Mouse (Mus musculus) urinary bladder, postnatal 4 days (tissue): ENCODE results near the gene Abhd6.
"Not testable (repeated sequence)": the region's sequence is repeated elsewhere in the genome, so short reads cannot be mapped to it uniquely, and the experiment has no call there.

Source experiments
- DNase-seq, 2 experiments: peaks; one replicate each; pipeline ENCODE4 v3.0.0; 2021 to 2022; ENCODE audit warnings: low spot score in 2 of 2

Abhd6 gene

DNA sequence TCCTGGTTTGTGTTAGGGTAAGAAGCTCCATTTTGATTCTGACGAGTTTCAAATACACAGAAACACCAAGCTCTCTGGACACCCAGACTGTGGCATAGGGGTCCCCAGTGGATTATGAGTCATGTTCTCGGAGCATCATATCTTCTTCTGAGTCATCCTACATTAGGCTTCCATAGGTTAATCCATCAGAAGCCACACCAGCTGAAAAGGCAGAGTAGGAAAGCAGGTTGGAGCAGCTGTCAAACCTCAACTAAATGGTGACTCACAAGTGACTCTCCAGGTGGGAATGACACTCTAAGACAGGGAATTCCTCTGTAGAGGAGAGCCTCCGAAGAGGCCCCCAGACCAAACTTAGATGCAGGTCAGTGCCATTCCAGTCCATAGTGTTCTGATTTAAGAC, 3.7 kb upstream of the Abhd6 start:
- no peak for DNase-seq

DNA sequence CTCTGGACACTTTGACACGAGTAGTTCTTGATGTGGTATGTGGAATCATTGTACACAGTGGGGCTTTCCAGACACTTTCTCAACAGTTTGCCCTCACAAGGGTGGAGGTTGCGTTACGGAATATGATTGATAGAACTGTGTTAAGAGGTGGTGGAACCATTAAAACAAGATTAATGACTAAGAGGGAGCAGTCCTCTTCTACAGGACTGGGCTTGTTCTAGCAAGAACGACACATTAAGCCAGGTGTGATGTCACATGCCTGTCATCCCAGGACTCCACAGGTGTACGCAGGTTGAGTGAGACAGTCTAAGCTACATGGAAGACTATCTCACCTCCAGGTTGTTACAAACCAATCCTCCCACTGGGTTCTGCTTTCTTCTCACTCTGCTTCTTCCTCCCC, 3.3 kb upstream of the Abhd6 start:
- no peak for DNase-seq

DNA sequence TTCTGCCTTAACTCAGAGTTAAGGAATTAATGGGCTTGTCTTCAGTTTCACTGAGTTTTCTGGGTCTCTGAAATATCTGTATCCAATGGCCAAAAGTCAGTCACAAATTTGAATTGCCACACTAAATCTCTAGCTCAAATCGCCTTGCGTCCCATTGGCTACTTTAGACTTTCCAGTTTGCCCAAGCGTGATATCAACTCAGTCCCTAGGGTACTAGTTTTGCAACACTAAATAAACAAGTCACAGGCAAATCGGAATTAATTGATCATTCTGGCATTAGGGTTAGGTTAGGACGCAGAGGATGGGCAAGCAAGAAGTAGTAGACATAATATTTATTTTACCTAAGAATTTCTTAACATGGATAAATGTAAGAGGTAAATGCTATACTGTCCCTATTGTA, 2.5 kb upstream of the Abhd6 start:
- DNase-seq: no peak

DNA sequence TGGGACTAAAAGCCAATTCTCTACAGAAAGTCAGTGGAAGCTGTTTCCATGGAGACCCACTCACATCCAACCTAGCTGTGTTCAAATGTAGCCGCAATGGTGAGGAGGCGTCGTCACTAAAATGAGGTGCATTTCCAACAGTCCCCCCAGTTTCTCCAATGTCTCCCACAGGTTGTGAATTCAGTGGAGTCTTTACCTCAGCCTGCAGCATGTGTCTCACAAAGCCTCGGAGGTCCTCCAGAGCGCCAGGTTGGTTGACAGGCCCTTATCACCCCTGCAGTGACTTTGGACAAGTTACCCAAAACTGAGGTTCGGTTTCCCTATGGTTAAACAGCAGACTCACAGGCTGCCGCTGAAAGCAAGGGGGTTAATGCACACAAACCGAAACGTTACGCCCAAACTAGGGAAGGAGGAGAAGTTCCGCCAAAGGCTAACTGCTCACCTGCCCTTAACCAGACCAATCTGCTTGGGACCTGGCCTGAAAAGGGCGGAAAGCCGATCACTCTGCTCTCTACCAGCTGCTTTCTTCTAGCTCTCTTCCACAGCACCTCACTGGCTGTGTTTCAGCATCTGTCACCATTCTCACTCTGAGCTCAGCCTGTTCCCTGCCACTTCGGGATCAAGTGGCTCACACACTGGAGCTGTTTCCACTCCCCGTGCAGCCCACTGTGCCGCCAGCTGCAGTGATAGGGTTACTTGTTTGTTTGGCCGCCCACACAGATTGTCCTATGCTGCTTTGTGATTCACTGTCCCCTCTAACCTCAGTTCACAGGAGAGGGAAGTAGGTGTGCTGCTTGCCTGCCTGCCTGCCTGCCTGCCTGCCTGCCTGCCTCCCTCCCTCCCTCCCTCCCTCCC, 1.6 kb upstream of the Abhd6 start:
- DNase-seq: no peak

DNA sequence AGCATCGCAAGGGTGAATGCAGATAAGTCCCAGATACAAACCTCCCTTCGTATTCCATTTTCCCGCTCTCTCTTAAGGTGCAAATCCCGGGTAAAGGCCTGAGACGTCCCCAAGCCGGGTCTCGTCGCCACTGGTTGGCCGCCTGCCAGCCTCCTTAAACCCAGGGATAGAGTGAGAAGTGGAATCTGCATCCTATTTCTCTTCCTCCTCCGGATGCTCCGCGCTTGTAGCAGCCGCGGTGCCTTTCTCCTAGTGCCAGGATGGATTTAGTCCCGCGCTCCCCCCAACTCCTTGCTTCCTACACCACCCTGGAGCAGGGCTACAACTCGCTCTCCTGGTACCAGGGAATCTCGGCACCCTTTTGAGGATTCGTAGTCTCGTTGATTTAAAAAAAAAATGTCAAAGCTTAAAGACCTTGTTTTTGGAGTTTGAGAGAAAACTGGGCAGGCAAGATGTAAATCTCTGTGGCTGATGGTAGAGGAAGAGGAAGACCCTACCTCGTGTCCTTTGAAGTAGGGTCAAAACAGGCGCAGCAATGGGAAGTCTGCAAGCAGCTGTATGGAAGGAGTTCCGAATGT, 480 bp downstream of the Abhd6 start:
- DNase-seq: peak in 1 of 2 experiments; percentile 64

DNA sequence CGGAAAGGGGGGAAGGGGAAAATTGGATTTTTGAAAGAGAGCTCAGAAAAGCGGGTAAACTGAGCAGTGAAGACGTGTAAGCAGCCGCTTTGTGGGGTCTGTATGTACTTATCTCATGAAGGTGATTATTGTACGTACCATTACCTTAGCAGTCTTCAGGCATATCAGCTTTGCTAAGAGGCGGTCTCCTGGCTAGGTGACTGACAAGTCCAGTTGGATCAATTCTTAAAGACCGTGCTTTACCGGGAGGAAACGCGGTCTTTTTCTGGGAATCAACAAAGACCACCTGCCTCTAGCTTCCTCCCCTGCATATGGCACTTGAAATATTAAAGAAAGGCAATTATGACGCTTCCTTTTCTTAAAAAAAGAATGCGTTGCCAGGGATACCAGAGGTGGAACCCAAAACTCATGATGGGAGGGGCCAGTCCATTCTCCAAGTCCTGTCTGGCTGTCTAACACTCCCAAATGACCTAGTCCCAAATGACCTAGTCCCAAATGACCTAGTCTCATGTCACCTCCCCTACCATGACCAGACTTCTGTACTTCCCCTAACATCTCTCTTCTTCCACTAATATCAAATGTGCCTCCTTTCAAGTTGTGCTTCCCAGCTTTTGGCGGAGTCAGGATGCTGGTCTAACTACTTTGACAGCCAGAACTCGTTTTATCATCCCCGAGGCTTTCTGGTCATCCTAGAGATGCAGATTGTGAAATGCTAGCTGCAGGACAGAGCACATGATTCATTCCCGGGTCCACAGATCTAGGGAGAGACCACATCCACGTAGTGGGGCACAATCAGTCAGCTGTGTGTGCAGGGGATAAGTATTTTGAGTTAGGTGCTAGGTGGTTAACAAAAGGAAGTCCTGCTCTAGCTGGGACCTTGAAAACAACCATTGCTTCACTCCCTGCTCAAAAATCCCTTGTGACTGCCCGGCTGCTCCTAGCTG, 1.3 kb downstream of the Abhd6 start:
- DNase-seq: no peak

DNA sequence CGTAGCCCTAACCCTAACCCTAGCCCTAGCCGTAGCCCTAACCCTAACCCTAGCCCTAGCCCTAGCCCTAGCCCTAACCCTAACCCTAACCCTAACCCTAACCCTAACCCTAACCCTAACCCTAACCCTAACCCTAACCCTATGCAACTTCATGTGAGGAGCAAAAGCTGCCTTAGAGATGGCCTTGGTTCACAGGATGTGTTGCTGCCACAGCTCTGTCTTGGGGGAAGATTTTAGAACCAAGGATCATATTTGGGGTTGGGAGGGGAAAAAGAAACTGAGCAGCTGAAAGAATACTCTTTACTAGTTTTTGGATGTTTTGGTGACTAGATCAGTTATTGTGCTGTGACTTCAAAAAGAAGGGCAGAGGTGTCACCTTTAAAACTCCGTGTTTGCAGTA, 3.4 kb downstream of the Abhd6 start:
- DNase-seq: not testable (repeated sequence)

DNA sequence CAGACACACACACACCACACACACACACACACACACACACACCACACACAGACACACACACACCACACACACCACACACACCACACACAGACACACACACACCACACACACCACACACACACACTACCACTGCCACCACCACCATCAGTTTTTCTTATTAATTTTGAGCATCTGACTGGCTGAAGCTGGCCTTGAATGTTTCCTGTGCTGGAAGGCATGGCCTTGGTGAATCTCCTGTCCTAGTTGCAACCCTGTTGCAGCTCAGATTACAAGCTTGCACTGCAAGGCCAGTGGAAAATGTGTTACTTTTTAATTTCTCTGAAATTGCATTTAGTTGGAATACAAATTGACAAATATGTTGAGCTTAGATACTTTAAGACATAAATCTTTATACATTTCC, 4.4 kb downstream of the Abhd6 start:
- no peak for DNase-seq

DNA sequence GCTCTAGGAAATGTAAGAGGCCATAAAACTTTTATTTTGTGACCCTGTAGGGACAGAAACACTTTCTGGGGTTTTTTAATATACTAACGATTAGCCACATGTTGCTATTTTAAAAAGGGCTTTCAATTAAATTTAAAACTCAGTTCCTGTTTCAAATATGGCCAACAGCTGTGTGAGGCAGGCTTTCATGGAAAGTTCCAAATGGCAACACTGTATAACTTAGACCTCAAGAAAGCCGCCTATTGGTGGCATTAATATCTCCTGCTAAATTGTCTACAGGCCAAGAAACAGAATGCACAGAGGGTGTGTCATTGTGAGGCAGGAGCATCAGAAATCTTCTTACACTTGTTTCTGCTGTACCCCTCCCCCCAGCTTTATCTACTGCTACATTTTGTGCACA, 4.8 kb downstream of the Abhd6 start:
- DNase-seq: no peak

DNA sequence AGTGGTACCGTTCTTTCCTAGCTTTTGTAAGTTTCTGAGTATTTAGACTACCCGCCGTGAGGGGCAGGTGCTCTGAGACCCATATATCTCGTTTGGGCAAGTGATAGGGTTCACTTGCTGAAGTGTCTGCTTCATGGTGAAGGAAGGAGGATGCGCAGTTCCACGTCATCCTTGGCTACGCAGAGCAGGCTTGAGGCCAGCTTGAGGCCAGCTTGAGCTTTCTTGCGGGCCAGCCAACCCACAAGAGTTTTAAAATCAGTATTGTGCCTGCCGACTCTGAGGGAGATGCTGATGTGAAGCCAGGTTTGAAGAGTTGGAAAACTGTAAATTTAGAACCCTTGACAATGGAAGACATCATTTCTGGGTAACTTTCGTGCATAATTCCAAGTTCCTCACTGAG, 5.2 kb downstream of the Abhd6 start:
- DNase-seq: no peak

DNA sequence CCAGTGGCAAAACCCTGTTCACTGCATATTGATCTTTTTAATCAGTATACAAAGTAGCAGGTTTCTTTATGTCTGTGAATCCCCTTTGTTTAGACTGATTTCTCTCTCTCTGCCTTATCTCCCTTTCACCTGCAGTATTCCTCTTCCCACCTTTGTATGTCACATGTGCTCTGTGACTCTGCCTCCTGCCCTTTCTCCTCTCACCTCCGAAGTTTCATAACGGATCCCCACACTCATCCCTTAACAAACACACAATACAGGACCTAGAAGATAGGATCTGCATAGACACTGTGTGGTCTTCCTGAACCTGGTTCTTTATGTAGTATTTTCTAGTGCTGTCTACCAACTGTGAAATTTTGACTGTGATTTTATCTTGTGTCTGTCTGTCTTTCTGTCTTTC, 8.6 kb downstream of the Abhd6 start:
- DNase-seq: no peak

DNA sequence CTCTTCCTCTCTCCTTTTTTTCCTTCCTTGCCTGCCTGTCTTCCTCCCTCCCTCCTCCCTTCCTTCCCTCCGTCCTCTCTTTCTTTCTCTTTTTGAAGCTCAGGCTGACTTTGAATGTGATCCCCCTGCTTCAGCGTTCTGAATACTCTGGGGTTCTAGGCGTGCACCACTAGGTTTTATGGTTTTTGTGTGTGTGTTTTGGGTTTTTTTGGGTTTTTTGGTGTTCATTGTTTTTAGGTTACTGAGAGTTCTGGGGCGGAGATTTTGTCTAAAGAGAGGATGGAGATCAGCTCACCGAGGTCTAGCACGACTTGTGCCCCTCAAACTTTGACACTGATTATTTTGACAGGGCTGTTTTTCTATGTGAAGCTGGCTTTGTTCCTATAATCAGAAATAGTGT, 9.2 kb downstream of the Abhd6 start:
- DNase-seq: no peak

DNA sequence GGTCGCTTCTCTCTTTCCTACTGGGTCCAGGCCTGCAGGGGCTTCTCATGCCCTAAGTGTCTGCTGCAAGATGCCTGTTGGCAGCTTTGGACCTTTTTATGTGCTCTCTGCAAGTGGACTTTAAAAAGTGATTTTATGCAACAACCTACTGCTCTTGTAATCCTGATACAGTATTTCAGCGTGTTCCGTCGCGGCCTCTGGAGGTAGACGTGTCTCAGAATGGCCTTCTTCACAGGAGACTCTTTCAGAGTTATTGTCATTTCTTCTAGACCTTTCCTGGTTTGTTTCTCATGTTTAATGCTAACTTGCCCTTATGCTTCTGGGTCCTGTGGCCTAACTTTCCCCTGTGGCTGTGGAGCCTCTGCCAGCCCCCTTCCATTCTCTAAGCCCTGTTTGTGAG, 13.1 kb downstream of the Abhd6 start:
- no peak for DNase-seq

DNA sequence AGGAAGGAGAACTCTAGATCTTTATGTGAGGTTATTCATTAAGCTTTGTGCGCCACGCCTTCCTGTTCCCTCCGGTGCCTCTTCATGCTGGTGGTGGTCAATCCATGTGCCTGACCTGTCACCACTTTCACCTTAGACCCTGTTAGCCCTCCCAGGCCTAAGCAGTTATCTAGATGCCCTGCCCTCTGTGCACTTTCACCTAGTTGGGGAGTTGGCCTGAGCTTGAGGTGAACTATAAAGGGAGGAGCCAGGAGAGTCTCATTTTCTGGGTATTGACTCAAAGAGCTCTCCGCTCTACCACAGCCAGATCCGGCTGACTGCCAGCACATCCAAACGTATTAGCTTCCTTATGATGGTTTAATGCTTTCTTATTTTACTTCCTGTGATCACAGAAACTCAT, 13.6 kb downstream of the Abhd6 start:
- DNase-seq: no peak

DNA sequence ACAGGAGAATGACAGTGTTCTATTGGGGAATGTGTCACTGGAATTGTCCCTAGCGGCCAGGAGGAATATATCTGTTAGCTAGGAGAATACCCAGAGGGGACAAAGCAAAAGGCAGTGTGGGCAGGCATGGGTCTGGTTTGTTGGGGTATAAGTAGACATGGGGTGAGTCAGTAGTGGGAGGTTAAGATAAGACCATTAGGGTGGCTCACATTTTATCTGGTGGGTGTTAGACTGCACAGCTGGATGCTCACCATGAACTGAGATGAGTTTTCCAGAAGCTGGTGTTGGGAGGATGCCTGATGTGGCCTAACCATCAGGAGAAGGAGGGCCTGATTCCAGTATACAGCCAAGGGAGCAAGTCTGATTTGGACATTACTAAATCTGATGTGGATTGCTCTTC, 14.2 kb downstream of the Abhd6 start:
- DNase-seq: no peak

DNA sequence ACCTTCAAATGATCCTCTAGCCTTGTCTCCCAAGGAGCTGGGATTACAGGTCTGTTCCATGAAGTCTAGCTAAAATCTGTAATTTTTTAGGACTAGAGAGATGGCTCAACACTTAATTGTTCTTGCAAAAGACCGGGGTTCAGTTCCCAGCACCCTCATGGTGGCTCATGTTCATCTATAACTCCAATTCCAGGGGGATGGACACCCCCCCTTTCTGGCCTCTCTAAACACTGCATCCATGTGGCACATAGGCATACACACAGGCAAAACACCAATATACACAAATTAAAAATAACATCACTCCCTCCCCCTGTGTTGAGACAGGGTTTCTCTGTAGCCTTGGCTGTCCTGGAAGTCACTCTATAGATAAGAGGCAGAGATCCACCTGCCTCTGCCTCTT, 17.3 kb downstream of the Abhd6 start:
- no peak for DNase-seq

DNA sequence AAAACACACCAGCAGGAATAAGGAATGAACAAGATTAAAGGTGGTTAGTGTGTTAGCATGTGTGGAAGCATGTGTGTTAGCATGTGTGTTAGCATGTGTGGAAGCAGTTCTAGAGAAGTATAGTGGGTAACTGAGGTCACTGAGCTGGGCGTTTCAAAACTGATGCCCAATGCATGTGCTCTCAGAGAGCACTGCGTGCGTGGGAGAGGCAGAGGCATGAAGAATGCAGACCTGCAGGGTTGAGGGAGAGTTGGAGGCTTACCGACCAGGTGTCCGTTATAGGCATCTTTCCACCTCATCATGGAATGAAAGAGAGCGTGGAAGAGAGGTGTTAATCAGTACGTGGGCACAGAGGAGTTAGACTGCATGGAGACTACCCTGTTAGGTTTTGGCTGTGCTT, 17.8 kb downstream of the Abhd6 start:
- no peak for DNase-seq

DNA sequence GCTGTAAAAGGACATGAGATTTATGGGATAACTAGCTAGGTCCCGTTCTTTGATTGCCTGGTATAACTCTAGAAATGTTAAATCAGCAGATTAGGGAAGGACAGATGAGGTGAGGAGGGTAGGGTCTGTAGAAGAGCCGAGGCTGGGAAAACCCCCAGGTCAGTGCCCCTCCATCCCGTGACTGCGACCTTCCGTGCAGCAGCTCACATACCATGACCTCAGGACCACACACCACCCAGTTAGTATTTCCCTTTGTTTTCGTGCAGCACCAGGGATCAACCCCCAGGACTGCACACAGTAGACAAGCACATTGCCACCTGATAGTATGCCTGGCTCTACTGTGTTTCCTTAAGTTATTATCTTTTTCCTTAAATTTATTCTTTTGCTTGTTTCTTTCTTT, 21.8 kb downstream of the Abhd6 start:
- no peak for DNase-seq

DNA sequence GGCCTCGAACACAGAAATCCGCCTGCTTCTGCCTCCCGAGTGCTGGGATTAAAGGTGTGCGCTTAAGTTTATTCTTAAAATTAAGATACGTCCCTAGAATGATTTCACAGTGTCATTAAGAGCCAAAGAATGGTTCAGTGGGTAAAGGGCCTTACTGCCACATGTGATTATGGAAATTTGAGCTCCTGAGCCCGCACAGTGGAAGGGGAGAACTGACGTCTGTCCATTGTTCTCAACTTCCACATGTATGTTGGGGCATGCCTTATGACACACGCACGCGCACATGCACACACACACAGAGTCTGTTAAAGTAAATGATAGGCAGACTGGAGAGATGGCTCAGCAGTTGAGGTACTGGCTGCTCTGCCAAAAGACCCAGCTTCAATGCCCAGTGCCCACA, 22.2 kb downstream of the Abhd6 start:
- DNase-seq: no peak

DNA sequence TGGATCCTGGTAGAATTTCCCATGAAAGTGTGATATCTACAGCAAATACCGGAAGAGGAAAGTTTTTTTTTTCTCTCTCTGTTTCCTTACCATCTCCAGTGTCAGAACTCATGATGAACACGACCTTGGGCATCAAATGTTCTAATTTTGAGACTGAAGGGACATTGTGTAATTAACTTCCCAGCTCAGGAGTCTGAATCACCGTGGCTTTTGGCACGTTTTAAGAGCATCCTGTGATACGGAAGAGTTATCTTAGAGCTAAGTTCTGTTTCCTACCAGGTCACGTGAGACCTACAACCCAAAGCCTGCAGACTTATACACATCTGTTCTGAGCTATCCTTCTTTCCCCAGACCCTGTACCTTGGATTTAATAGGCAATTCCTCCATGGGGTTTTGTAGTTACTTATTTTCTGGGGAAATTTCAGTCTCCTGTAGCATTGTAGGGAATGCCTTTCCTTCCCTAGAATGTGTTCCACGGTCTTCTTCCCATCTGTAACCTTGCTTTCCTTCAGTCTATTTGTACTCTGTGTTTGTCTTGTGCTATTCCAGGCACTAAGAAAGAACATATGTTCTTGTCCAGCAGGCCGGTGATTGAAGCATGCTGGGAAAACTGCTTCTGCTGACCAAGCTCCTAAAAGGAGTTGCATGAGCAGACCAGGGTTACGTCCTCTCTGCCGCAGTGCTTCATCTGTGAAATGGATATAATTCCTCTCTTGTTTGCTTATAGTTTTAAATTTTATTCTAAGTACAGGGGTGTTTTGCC, 24.2 kb downstream of the Abhd6 start:
- no peak for DNase-seq

DNA sequence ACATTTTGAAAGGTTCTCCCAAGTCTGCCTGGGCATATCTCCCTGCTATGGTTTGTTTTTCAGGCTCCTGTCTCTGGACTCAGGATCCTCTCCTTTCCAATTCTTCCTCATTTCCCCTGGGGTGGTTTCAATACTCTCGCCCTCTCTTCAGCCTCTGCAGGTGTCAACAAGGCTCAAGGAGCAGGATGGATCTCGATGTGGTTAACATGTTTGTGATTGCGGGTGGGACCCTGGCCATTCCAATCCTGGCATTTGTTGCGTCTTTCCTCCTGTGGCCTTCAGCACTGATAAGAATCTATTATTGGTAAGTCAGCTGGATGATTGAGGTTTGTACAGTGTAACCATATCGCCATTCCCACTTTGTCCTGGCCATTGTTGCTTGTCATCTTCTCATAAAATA, 25.4 kb downstream of the Abhd6 start:
- no peak for DNase-seq

DNA sequence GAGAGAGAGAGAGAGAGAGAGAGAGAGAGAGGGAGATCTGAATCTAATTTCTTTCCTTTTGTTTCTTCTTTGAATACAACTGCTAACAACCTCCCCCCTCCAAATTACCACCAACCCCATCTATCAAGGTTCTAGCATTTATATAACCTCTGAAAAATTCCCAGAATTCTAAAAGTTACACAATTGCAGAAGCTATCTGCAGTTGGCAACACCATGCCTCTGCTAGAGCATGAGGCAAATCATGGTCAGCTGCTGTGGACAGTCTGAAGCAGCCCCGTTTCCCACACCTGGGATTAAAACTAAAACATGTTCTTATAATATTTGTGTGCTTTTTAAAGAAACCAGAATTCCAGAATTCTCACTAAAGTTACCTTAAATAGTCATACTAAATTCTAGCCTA, 27.1 kb downstream of the Abhd6 start:
- no peak for DNase-seq
